Mouse (Mus musculus) spleen, adult 18-20 months (tissue): ENCODE measurements around the gene Tmem161a.

Experiments
- DNase-seq, 2 experiments: peaks; one replicate each; pipeline ENCODE4 v3.0.0; 2022; ENCODE audit warnings: mixed read lengths in 2 of 2

Tmem161a gene

DNA sequence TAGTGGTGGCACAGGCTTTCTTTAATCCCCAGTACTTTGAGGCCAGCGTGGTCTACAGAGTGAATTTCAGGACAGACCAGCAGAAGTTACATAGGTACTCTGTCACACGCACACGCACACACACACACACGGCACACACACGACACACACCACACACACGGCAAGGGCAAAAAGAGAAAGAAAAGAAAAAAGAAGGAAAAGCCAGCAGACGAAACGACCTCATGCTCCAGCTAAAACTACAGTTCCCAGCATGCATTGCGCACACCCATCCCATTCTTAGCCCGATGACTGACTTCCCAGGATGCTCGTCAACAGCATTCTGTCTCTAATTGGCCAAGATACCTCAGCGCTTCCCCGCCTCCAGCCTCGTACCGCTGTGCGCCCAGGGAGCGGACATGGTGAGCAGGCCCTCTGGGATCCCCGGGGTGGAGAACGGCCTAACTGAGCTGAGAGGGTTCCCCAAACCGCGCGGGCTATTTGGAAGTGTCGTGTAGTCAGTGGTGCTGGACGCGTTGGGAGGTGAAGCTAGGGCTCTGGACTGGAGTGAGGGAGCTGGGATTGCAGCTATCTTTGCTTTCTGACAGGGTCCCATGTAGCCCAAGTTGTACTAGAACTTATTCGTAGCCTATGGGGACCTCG lies at the start of gene Tmem161a:
Gene Tmem161a, plus strand, starts transcription at position 314 of the 639 bp plus-strand sequence.
- peak; percentile 78 to 80 for DNase-seq

DNA sequence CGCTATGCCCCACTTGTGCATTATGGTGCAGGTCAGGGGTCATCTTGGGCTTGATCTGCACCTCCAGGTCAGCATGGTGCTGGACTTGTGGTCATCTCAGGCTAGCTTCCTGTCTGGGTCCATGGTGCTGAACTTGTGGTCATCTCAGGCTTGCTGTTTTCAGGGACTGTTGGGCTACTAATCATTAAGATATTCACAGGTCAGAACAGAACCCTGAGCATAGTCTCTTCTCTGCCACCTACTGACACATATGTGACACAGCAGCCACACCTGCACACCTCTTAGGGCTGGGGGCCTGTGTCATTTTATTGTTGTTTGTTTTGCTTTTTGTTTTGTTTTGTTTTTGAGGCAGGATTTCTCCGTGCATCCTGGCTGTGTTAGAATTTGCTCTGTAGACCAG lies 49.3 kb upstream of the Tmem161a start:
- DNase-seq, result no peak

DNA sequence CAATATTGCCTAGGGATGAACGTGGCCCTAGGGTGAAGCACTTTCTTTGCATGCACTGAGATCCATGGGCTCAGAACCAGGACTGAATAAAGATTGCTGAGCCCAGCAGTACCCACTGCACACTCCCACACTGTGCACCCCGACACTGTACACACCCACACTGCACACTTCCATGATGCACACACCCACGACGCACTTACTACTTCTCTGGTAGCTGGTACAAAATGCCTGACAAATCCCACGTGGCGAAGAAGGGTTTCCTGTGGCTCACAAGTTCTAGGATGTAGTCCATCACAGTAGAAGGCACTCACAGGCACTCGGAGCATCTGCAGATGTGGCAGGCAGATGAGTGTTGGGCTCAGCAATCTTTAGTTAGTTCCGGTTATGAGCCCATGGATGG lies 47.2 kb upstream of the Tmem161a start:
- DNase-seq, result no peak

DNA sequence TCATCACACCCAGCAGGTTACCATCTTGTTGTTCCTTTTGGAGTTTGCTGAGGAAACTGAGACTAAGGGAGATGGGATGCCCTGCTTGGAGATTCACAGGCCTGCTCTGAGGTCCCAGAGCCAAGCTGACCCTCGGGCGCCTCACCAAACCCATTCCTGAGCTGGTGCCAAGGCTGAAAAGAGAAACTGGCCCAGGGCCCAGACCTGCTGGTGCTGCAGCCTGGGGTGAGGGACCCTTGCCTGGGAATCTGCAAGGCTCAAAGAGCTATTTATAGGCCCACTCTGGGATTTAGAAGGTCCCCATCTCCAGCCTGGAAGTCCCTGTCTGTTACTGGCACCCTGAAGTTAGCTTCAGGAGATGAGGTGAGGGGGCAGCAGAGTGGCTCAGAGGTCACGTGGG lies 43.7 kb upstream of the Tmem161a start:
- no peak for DNase-seq

DNA sequence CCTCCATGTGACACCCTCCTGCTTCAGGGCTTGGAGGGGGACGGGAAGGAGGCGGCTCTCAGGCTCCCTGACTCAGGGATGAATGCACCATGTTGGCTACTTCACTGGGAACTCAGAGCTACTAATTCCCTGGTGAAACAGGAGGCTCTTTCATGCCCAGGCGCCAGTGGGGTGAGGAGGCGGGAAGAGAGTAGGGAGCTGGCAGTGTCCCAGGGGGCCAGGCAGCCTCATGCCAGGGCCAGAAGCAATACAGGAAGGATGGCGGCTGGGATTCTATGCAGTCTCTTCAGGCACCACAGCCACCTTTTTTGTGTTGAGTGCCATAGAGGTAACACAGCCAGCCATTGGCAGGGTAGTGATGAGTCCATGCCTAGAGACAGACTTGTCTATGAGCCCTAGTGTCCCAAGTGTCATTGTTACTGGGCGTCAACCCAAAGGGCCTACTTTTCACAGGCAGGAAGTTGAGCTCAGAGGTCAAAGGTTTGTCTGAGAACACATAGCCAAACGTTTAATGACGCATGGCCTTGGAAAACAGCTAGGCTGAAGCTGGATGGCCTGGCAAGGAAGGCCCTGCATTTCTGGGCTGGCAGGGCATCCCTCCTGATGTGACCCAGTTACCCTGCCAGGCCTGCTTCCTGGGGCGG lies 42.7 kb upstream of the Tmem161a start:
- no peak for DNase-seq

DNA sequence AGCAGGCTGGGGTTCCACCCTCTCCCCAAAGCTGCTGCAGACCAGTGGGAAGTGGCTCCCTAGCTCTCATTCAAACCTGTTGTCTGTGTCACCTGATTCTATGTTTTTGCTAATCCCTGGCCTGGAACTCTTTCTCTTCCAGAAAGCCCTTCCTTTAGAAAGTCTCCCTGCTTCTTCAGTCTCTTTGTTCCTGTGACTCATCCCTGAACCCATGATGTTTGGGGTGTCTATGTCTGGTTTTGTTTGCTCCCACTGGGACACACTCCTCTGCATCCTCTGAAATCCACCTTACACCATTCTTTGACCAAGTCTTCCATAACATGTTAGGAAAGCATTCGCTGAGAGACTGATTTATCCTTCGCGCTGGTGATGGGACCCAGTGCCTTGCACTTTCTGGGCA lies 42.1 kb upstream of the Tmem161a start:
- no peak for DNase-seq

DNA sequence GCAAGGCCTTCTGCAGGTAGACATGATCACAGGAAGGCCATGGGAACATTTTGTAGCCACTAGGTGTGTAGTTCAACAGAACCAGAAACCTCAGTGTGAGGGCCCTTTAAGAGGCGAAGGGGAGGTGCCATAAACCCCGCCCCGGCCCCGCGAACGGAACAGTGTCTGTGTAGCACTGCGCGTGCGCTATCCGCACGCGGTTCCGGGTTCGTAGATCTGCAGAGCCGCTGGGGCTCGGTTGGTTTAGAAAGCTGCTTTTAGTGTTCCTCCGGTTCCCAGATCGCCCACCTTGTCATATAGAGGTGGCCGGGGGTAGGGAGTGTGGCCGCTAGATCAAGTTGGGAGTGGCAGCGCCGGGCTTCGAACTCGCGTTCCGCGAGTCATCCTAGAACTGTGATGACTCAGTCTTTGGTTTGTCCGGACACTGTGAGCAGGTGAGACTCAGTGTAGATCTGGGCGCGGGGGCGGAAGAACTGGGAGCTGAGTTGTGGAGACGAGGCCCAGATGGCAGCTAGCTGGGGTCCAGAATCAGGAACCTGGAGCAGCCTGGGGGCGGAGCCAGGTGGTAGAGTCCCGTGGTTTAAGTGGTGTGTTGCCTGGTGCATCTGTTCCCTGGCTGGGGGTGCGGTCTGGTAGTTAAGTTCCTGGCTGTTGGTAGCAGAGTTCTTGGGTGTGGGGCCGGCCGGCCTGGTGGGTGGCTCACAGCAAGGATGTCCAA lies 40.8 kb upstream of the Tmem161a start, which contains the start of gene Nr2c2ap:
Gene Nr2c2ap, plus strand, starts transcription at position 168 of the 718 bp plus-strand sequence.
- DNase-seq, result peak; percentile 72 to 85

DNA sequence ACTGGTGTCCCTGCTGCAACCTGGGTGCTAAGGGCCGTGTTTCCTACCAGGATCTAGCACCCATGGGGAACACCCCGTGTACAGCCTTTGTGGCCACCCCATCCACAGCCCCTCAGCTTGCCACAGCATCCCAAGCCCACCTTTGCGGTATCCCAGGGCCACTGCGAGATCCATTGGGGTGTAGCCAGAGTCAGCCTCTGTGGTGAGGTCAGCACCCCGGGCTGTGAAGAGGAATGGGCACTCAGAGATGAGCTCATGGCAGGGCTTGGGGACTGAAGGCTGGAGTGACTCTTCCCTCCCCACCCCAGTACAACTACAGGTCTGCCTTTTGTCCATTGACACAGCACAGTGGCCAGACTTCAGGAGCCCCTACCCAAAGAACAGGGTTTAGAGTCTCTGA lies 38.1 kb upstream of the Tmem161a start:
- DNase-seq, result no peak

DNA sequence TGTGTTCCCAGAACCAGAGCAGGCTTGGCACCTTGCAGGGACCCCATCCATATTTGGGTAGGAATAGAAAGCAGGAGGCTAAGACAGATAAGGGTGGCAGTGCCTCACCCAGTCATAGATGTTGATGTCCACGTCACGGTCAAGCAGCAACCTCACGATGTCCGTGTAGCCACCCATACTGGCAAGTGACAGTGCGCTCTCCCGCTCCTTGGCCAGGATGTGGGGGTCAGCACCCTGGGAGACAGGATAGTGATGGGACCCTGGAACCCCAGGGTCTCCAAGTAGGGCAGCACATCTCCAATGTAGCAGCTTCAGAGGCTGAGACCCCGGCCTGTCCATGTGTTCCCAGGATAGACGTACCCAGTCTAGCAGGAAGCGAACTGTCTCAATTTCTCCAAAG lies 37.2 kb upstream of the Tmem161a start:
- DNase-seq, result no peak

DNA sequence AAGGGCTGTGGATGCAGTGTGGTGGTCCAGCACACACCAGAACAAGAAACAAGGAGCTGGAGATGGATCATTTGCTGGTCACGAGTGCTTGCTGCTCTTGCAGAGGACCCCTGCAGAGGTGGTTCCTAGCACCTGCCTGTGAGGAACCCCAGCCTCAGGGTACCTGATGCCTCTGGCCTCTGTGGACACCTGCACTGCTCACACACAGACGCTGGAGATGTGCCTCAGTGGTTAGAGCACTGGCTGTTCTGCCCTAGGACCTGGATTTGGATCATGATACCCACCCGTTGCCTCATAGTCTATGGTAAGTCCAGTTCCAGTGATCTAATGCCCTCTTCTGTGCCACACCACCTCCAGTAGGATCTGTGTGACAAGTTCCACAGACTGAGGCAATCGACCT lies 35.6 kb upstream of the Tmem161a start:
- DNase-seq, result no peak

DNA sequence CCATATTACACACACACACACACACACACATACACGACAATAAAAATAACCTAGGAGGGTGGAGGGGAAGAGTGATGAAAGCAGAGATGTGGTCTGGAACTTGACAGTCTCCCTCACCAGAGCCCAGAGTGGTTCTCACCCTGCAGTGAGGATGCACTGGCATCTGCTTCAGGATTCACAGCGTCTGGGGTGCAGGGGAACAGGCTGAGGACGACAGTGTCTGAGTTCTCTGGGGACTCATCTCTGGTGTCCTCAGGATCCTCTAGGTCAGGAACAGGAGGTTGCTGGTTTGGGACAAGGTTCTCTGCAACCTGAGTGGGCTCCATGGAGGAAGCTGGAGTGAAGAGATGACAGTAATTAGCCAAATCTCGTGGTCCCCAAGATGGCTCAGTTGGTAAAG lies 34.3 kb upstream of the Tmem161a start:
- DNase-seq, result no peak

DNA sequence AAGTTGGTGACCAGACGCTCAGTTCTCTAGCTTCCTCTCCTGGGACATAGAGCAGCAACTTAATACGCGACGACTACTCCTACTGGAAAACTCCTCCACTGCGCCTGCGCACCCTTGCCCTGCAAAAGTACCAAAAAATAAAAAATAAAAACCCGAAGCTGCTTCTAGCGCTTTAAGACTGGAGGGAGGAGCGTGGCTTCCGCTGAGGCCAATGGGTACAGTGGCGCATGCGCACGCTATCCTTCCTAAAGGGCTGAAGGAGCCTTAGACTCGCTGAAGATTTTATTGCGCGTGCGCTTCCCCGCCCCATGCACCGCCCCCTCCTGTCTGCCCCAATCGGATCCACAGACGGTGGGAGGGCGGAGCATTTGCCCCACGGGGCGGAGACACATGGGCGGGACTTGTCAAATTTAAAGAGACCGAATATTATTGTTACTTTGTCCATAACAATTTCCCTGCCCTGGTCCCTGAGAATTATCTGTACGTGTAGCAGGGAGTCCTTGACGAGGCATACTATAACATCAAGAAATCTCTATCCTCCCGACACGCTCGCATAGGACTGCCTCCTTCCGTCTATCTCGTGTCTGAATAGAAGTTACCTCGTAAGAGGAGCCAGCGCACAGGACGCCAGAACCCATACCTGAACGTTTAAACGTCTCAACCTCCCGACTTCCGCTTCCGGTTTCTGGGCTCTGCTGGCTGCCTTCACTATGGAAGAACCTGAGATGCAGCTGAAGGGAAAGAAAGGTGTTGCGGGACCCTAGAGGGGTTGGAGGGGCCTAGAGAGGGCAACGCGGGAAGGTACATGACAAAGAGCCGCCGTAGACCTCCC lies 32.9 kb upstream of the Tmem161a start, which contains the start of the genes Rfxank, Borcs8 and Mef2b:
Gene Rfxank, minus strand, starts transcription at position 129 of the 832 bp plus-strand sequence.
Gene Borcs8, plus strand, starts transcription at position 474 of the 832 bp plus-strand sequence.
Gene Mef2b, plus strand, starts transcription at position 686 of the 832 bp plus-strand sequence.
- peak; percentile 99 for DNase-seq

DNA sequence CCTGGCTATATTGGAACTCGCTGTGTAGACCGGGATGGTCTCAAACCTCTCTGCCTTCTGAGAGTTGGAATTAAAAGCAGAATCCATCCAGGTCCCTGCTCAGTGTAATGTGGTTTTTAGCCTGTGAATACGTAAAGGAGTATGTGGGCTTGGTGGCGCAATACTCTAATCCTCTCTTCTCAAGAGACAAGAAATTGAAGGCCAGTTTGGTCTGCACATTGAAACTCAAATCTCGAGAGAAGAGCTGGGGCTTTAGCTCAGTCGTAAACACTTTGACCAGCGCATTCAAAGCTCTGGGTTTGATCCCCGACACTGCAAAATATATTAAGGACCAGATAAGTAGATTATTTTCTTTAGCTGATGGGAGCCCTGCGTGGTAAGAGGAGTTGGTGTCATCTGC lies 32.2 kb upstream of the Tmem161a start:
- no peak for DNase-seq

DNA sequence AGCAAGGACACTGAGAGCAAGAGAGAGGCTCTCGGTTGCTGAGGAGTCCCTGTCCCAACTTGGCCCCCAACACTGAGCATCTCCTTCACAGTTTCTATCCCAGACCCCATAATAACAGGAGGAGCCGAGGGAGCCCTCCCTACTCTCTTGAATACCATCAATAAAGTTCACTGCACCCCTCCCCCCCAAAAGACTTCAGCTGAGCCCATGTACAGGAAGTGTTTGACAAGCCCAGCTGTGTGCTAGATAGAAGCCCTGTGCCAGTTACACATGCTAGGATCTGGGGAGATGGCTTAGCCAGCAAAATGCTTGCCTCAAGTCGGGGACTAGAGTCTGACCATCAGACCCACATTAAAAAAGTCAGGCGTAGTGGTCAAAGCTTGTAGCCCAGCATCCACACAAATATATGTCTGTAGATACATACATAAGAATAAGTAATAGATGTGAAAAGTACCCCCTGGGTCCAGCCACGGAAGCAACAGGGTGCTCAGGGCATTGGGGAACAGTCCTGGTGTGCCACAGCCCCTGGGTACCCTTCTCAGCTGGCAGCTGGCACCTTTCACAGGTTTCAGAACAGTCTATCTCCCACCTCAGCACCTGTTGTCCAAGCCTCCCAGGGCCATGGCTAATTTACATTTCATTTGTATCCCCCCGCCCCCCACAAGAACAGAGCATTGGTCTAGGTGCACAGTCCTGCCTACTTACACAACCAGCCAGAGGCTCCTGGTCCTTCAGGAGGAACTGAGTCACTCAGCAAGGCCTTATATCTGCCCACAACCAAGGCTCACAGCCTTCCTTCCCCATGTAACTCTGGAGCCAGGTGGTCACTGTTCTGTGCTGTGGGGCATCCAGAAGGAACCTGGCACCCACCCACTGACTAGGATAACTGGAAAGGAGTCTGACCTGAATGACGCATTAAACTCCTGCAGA lies 24.2 kb upstream of the Tmem161a start:
- DNase-seq, result no peak

DNA sequence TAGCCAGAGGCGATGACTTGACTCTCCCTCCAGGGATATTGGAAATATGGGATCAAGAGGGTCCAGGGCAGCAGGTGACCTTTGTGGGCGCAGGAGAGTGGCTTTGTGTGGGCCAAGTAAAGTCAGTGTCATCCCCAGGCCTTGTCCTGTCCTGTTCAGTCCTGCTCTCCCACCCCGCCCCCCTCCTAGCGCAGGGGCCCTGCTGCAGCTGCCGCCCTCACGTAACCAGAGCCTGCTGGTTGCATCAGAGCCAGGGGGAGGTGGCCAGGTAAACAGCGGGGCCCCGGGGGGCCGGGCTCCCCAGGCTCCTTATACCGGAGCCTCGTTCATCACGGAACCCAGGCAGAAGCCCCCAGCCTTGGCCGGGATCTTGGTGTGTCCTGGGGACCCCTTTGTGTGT lies 22.0 kb upstream of the Tmem161a start:
- DNase-seq, result no peak

DNA sequence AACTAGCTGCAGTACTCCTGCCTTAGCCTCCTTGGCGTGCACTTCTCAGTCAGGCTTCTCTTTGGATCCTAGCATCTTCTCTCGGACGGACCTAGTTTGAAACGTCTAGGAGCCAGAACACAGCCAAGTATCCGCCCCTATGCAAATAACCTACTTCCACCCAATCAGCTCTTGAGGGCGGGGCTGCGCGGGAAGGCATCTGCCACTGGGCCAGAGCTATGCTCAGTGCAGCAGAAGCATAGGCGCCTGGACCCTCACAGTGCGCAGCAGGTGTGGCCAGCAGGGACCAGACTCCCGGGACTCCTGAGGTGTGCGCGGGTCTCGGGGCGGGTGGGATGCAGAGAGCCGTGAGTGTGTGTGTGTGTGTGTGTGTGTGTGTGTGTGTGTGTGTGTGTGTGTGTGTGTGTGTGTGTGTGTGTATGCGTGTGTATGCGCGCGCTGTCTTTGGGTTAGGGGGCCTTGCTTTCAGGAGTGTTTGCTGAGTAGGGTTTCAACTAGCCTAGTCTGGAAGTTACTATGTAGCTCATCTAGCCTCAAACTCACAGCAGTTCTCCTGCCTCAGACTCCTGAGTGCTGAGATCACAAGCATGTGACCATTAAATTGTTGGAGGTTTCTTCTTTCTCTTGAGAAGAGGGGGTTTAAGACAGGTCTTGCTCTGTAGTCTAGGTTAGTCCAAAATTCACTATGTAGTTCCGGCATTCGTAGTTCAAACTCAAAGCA lies 19.5 kb upstream of the Tmem161a start:
- peak; percentile 56 to 68 for DNase-seq

DNA sequence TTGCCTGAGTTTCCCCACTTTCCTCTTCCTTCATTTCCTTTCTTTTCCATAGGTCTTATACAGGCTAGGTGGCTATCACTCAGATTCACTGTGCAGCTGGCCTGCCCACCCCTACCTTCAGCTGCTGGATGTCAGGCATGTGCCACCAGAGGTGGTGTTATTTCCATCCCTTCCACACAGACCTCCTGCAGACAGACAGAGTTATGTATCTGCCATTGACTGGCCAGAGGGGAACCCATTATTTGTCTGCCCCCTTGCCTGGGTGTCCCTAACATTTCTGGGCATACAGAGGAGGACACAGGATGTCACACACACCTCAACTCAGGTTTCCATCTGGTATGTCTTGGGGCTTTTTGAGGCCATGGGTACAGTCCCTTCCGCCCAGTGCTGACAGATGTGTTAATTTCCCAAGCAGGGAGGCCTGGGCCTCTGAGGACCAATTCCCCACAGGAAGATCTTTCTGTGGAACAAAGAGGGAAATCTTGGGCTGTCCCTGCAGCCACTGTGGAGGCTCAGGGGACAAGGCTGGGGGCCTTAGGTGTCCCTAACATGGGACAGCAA lies 14.8 kb upstream of the Tmem161a start:
- no peak for DNase-seq

DNA sequence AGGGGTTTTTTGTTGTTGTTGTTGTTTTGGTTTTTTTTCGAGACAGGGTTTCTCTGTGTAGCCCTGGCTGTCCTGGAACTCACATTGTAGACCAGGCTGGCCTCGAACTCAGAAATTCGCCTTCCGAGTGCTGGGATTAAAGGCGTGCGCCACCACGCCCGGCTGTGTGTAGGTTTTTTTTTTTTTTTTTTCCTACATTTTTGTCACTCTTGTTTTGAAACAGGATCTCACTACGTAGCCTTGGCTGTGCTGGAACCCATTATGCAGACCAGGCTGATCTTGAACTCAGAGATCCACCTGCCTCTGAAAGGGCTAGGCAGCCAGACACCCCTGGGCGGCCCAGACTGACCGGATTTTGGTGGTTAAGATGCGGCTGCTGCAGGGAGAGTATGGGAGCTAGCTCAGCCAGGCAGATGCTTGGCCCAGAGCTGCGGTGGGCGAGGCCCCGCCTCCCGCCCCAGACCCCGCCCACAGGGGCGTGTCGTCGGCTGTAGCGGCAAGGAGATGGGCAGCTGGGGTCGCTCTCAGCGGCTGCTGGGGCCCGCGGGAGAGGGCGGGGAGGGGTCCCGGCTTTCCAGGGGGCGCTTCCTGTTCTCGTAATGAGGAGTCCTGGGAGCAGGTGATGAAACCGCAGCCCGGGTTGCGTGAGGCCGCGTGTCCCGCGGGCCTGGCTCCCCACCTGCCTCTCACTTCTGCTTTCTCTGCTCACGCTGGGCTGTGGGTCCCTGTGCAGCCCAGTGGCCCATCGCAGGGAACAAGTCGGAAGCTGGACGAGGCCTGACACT lies 13.9 kb upstream of the Tmem161a start:
- DNase-seq, result peak; percentile 66 to 84

DNA sequence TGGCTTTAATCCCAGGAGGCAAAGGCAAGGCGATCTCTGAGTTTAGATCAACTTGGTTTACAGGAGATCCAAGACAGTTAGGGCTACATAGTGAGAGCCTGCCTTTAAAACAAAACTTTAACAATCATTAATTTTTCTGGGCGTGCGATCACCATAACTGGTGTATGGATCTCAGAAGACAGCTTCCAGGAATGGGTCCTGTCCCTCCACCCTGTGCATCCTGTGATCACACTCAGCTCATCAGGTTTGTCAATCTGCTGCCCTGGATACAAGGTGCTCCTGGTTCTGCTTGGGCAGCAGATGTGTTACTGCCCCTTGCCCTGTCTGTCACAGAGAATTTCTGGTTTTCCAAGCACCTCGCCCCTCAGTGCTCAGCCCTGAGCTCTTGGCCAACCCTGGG lies 12.9 kb upstream of the Tmem161a start:
- no peak for DNase-seq

DNA sequence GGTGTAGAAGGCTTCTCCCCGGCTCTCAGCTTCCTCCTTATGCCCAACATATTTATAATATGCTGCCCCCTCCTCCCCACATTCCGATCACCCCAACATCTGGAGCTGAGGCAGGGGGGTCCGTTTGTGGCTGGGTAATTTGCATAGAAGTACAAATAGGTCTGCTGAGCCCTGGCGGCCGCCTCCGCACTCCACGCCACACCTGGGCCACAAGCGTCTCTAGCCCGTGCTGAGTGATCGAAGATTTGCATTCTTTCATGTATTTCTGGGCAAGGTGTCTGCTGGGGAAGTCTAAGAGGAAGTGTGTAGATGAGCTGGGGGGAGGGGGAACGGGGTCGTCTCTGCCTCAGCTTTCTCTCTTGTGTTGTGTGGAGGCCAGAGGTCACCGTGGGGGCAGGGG lies 12.1 kb upstream of the Tmem161a start:
- DNase-seq, result peak; percentile 64 to 67
